Comparison of ENCODE assay signal across 17 mouse cellular contexts in the genomic region with DNA sequence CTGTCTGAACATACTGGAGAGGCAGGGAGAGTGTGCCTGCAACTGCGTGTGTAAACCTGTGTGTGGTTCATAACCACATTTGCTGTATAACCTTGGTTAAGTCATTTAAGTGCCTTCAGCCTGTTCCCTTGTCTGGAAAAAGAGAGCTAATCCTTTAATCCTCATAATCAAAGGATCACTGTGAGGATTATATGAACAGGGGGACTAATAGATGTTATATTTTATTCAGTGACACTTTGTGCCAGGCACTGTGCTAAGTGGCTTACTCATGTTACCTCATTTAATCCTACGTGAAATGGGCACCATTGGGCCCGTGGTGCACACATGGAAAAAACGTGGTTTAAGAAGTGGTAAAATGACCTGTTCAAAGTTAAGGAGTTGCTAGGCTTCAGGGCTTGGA.
"Had no signal": no experiment of that assay in that cellular context is flagged by ENCODE, and none has a peak within 500 bp of the region (broad histone marks: within the 10 kb centered on the region; RNA-seq: fewer than 3 reads in every experiment).

No protein-coding gene starts in this region.

- H3K36me3 ChIP-seq: liver, embryonic 13.5 days; stomach, embryonic 15.5 days had no signal

- H3K4me3 ChIP-seq: layer of hippocampus, adult 2 months; left cerebral cortex, adult 2 months; liver, embryonic 13.5 days; stomach, embryonic 15.5 days had no signal

- H3K4me1 ChIP-seq: stomach, embryonic 15.5 days had no signal

- H3K27ac ChIP-seq: kidney, postnatal 0 days; layer of hippocampus, adult 2 months; left cerebral cortex, adult 2 months; stomach, embryonic 15.5 days had no signal

- DNase-seq: kidney, adult 2 months; kidney, postnatal 25 days; layer of hippocampus, adult 9-11 months; layer of hippocampus, postnatal 36 days; liver, embryonic 13.5 days; lung, adult 2 months; lung, postnatal 14 days; lung, postnatal 4 days; midbrain, embryonic 14.5 days; right cerebral cortex, postnatal 25 days; spleen, adult 18-20 months; thymus, postnatal 25 days had no signal

- H3K9ac ChIP-seq: liver, embryonic 13.5 days; stomach, embryonic 15.5 days had no signal

- H3K27me3 ChIP-seq: liver, embryonic 13.5 days; stomach, embryonic 15.5 days had no signal

- H3K9me3 ChIP-seq: liver, embryonic 13.5 days; stomach, embryonic 15.5 days had no signal

- H3K4me2 ChIP-seq: liver, embryonic 13.5 days; midbrain, embryonic 11.5 days; stomach, embryonic 15.5 days had no signal
